Mouse (Mus musculus) kidney, adult 8-10 months (tissue): ENCODE results near the gene Rasal2.

Source experiments
- DNase-seq, 2 experiments: peaks; one replicate each; pipeline ENCODE4 v3.0.0; 2022

Rasal2 gene

DNA sequence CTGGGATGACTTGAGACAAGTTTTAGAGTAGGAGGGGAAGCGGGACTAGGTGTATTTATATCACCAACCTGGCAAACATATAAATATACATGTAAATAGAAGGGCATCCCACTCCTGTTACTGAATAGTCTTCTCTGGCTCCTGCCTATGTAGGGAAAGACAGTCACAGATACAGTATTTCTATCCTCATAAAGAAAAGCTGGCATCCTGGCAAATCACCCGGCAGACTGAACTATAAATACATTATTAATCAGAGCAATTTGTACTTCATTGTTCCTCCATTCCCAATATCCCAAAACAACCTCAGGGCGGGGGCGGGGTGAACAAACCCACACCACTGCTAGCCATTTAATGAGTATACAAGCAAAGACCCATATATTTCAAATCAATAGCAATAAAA is 26.7 kb upstream of the Rasal2 start:
- DNase-seq = no peak

DNA sequence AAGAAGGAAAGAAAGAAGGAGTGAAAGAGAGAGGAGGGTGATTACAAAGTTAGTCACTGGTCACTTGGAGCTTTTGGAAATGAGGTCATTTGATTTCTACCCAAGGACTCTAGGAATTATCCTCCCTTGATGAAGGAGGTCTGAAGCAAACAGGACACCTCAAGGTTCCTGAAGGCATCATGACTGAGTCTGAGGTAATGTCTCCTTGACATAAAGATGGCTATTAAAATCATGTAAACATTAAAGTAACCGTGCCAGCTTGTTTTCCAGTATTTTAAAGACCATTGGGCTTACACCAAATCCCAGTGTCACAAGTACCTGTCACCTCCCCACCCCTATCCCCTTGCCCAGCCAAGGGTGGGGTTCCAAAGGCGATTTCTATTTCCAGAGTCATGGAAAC is 25.9 kb upstream of the Rasal2 start:
- DNase-seq = no peak

DNA sequence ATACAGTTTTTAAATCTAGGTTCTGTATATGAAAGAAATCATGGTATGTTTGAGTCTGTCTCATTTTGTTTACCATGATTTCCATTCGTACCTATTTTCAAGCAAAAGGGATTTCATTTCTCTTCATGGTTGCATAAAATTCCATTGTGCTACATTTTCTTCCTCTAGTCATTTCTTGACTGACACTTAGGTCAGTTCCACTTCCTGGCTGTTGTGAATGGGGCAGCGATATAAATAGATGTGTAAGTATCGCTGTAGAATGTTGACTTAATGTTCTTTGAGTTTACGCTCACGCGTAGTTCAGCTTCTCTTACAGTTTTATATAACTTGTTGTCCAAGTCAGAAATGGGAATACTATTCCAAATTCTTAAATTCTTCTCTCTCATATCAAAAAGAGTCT is 23.5 kb upstream of the Rasal2 start:
- no peak for DNase-seq

DNA sequence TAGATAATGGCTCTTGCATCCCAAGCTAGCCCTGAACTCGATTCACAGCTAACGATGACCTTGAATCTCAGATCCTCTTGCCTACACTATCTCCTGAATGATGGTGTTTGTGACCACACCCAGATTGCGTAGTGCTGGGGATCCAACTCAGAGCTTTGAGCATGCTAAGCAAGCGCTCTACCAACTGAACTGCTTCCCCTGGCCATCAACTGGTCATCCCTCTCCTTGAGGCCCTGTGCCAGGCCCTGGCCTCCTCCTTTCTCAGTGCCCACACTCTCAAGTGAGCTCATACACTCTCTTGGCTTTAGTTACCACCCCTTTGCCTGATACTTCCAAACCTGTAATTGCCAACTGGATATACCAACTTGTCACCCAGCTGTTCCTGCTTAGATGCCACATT is 22.0 kb upstream of the Rasal2 start:
- DNase-seq = no peak

DNA sequence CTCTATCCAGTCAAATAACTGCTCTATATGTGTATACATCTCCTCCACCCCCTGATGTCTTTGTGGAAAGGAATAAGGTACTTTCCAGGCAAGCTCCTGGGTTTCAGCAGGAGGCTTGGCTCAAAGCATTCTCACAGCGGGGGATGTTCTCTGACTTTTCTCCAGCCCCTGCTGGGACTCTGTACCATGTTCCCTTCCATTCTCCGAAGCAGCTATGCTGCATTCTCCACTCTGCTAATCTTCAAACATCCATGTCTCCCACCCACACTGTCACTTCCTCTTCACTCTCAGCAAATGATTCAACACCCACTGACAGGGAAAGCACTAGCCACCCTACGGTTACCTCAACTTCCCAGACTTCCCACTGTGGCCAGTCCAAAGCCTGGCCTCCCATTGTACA is 20.9 kb upstream of the Rasal2 start:
- DNase-seq = no peak

DNA sequence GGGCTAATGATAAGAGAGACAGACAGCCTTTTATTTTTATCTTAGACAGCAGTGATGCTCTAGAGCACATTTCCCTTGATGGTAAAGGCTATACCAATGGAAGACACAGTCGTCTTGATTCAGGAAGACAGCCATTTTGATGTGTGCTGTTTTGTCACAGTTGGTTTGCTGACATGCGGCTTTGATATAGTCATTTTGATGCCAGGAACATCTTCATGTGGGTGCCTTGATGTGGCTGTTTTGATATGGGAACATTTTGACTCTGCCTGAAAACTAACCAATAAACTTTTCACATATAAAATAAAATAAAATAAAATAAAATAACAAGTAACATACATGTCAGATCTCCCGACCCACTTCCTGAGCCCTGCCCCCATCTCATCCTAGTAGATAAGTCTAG is 16.0 kb upstream of the Rasal2 start:
- no peak for DNase-seq

DNA sequence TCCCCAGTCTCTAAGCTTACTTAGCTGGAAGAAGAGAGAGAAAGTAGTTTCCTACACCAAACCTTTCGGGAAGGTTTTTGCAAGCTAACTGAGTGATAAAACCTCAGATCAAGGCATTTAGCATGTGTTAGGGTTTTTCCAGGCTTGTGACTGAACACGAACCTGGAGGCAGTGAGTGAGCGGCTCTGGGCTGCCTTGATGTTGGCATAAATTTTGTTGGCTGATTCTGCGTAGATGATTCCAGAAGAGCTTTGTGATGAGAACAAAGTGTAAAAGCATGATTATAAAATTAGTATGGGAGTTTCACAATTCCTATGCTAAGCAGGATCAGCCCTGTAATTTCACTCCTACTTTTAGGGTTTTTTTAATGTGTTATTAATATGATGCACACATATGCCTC is 15.2 kb upstream of the Rasal2 start:
- DNase-seq = no peak

DNA sequence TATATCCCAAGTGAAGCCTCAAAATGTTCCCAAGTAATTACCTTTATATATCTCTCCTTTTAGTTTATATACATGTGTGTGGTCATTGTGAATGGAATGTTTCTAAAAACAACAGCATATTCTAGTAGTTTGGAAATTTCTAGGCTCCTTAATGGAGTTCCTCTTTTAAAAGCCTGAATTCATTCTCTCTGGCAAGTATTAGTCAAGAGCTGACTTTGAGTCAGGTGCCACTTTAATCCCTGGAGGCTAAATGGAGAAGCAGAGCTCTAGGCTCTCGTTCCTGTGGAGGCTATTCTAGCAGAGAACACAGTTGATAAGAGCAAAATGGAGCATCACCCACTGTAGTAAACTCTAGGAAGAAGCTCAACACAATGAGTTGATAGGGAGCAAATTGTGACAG is 14.5 kb upstream of the Rasal2 start:
- DNase-seq = no peak

DNA sequence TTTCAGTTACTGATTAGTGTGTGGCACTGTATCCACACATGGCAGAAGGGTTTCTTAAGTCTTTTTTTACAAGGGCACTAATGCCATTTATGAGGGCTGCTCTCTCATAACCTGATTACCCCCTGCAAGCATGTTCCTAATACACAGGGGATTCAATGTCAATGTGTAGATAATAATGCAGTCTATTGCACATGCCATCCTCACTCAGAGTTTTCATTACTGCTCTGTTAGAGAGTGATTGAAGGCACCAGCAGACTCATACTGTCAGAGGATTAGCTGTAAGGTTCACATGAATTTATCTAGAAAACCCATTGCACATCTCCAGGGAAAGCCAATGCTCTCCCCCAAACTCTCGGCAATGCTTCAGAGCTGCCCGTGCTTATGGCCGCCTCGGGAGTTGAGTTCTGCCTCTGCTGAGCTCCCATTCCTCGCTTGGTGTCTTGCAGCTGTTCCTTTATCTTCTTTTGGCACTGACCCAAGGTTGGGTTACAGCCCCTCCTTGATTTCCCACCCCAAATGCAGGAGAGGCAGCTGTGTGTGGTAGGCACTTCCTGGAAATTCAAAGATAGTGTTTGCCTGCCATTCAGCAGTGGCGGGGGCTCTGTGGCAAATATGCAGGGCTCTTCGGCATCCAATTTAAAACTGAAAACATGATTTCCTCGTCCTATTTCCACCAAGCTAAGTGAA is 13.5 kb upstream of the Rasal2 start:
- DNase-seq = no peak

DNA sequence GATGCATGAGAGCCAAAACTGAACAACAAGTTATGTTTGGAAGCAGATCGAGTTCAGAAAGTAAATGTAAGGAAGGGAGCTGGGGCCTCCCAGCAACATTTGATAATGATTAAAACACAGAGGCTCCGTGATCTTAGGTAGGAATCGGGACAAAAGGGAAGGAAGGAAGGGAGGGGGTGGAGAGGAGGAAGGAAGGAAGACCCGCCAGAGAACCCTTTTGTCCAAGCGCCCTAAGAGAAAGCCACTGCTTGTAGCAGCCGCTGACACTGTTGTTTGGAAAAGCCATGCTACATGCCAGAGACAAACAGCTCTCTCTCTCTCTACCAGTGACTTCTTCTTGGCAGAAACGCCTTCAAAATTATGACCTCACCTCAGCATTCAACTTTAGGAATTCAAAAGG is 5.5 kb upstream of the Rasal2 start:
- DNase-seq = peak in 1 of 2 experiments; percentile 27

DNA sequence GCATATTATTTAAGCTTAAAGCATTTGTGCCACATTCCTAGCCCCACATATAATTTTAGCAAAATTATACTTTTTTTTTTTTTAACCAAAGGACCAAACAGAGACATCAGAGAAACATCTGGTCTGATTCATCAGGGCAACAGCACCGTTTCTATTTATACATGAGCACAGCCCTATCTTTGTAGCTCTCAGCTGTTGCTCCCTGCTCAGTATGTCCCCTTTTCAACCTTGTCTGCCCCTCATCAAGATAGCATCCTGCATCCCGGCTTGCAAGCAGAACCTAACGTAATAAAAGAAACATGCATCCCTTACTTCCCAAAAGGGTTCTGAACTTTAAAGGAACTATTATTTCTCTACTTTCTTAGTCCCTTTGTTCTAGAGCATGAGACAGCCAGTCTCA is 5.0 kb upstream of the Rasal2 start:
- no peak for DNase-seq

DNA sequence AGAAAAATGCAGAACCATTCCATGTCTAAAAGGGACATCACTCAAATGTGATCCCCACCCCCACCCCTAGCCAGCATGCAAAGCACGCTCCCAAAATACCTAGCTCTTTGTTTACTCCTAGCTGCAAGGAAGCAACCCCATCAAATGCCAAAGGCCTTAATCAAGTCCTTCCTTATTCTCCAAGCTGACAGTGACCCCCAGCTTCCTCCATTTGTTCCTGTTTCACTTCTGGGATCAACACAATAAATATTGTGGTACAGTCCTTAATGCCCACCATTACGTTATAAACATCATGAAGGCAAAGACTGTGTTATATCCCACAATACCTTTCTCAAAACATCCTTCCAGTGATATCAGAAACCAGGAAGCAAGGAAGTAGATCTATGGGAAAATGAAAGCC is 4.2 kb upstream of the Rasal2 start:
- DNase-seq = no peak

DNA sequence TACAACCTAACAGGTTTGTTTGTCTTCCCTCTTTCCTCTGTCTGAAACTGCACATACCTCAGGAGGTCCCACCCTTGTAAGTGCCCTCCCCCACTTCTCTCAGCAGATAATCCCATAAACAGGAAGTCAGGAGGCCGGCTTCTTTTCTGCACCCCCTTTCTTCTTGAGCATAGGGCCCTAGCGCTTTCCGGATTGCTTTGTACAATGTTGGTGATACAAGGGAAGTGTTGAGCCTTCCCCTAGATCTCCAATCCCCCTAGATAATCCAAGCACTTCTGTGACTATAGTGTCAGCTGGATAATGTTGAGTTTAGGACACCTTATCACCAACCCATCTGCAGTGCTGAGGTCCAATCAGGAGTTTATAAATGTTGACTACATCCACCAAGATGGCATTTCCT is 3.4 kb upstream of the Rasal2 start:
- DNase-seq = no peak

DNA sequence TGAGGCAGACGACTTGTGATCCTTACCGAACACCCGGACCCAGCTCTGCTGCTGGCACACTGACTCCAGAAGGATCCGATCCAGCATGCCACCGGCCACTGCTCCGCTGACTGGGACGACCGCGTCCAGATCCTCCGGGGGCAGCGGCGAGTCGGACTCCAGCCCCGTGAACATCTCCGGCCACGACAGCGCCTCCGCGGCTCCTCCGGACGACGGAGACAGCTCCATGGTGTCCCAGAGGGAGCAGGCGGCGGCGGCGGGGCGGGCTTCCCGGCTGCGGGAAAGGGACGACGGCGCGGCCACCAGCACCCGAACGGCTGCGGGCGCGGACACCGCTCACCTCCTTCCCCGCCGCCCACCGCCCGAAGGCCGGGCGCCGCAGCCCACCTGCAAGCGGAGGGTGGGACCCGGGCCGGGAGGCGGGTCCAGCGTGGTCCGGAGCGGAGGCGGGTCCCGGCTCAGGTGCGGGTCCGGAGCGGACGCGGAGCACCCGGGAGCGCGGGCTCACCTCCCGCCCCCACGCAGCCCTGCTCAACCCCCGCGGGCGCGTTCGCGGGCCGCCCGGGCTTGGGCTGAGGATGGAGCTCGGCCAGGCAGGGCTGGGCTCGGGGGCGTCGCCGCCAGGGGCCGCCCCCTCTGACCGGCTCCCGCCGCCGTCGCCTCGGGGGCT is 549 bp downstream of the Rasal2 start:
- peak; percentile 53 to 66 for DNase-seq

DNA sequence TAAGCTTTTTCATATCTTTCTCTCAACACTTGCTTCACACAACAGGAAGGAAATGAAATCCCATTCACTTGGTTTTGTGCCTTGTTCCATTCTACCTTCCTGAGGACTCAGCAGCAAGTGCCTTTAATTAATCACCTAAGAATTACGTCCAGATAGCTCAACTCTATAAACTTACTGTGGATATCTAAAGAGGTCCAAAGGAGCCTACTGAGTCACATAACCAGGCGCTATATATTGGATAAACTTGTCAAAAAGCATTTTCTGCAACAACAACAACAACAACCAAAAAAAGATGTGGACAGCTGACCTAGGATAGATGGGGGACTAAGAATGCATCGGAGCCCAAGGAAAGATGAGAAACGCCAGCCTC is 1.1 kb downstream of the Rasal2 start:
- DNase-seq = no peak

DNA sequence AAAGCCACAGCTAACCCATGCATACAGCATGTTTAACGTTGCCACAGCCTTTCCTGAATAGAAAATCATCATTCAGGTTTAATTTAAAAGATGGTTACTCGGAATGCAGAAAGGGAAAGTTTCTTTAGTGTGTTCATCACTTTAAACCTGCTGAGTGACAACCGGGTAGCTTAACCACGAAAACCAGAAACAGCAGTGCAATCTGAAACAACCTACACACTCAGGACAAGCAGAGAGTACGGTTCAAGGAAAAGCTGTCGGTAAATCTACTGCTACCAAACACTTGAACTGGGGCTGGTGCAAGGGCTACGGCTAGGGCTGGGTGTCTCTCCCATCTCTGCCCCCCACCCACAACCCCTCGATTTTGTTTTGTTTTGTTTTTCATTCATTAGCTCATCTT is 1.5 kb downstream of the Rasal2 start:
- no peak for DNase-seq

DNA sequence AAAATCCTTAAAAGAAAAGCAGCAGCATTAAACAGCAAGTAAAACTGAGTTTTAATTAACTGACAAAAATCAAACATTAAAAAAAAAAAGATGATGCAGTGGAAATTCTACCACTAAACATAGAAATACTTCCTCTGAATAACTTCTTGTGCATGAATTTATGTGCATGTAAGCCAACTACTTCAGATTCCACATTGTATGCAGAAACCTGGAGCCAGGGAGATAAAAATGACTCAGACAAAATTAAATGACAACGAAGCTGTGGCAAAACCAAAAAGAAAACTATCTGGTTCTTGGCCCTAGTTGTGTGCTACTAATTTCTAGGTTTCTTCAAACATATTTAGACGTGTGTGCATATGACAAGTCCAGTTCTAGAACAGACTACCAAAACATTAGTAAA is 2.7 kb downstream of the Rasal2 start:
- no peak for DNase-seq

DNA sequence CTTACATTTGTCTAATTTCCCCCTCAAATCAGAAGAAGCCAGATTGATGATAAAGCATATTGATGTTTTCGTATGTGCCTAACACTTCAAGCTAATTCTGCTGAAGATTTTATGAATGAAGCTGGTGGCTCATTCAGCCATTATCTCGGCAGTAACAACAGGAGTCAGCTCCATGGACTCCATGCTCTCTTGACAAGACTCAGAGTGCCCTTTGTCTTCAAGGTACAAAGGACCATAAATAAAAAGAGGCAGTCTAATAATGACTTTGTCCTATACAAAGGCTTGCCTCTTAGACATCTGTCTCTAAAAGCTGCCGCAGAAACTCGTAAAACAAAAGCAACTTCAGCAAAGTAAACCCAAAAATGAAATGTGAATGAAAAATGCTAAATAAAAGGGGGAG is 24.4 kb downstream of the Rasal2 start:
- DNase-seq = no peak

DNA sequence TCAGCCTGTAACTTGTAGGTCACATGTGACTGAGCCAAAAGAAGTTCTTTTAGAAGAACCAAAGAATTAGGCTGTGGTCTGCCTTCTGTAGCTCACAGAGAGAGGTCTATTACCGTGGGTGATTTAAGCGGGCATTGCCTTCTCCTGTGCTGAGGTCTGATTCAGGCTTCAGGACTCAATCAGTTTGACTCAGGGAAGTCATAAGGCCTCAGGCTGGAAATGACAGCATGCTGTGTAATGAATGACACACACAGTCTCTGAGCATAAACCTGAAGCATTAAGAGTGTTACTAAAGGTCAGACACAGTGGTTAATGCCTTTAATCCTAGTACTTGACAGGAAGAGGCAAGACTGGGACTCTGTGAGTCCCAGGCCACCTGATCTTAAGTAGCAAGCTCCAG is 31.7 kb downstream of the Rasal2 start:
- DNase-seq = no peak

DNA sequence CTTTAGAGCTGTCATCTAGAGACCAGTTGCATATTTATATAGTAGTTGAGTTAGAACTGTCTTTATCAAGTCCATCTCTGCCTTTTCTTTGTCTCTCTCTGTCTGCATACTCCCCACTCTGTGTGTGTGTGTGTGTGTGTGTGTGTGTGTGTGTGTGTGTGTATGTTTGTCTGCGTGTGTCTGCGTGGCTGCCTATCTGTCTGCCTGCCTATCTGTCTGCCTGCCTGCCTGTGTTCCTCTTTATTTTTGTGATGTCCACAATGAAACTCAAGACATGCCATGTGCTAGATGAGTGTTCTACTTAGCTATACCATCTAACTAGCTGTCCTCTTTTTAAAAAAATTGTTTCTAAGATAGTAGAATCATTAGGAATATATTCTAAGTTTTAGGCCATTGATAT is 42.0 kb downstream of the Rasal2 start:
- no peak for DNase-seq

DNA sequence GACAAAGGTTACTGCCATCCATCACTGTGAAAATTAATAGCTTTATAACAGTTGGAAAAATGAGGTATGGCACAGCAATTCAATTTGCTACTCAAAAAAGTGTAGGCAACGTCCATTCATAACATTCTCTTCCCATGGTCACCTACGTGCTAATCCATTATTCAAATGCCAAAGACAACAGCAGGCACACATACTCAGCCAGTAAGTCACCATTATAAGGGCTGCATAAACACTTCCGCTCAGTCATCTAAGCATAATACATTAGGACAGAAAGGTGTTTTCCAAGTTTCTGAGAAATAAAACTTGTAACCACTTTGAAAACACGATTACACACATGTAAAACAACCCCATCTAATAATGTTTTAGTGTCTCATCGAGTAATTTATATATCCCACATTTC is 44.1 kb downstream of the Rasal2 start:
- no peak for DNase-seq

DNA sequence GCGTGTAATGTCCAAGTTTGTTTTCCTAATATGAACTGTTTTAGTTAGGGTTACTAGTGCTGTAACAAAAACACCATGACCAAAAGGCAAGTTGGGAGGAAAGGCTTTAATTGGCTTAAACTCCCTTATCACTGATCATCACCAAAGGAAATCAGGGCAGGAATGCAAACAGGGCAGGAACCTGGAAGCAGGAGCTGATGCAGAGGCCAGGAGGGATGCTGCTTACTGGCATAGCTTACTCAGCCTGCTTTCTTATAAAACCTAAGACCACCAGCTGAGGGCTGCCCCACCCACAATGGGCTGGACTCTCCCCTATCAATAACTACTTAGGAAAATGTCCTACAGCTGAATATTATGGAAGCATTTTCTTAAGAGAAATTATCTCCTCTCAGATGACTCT is 65.7 kb downstream of the Rasal2 start:
- no peak for DNase-seq

DNA sequence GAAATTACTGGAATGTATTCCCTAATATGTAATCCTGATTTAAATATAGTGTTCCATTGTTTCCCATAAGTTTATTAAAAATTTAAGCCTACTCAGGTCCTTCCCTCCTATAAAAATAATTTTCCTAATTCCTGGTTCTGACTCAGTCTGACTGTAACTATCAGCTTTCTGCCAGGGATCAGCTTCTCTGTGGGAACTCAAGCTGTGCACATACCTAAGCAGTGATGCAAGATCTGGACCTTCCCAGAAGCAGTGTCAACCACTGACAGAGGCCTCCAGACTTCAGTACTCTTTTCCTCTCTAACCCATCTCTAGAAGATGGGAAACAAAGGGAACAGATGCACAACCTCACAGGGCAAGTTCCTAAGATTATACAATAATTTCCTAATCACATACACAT is 68.9 kb downstream of the Rasal2 start:
- DNase-seq = no peak

DNA sequence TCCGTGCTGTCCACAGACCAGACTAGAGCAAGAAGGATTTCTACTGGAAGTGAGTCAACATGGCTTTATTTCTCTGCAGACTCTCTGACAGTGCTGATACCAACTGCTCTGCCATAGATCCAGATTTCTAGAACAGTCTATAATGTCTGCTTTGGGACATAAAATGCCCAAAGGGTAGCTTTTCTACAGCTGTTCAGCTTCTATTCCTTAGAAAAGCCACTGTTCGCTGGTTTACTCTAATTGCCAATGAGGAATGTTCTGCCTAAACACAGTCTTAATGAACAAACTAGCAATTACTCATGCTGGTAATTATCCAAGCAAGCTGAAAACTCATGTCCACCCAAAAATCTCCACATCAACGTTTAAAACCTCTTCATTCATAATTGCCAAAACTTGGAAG is 77.6 kb downstream of the Rasal2 start:
- no peak for DNase-seq

DNA sequence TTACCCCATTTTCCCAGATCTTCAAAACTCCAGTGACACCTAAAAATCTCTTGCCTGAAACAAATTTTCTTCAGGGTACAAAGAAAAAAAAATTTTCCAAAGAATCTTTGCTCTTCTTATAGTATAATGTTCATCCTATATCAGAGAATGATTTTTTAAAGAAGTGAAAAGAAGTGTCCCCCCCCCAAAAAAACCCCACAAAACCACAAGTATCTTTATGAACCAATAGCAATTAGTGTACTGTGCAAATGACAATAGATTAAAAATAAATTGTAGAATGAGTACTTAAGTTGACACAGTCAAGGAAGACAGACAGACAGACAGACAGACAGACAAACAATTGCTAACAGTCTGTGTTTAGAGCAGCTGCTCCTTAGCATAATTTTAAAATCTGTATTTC is 84.3 kb downstream of the Rasal2 start:
- DNase-seq = no peak
